Mouse (Mus musculus): ENCODE data around the gene Cttnbp2. TPM values are rescaled to one million over a fixed set of nuclear protein-coding genes. Genes with fewer than 3 reads are reported as not detected.

Gene Cttnbp2
- polyA plus RNA-seq, 1 experiment from 2014 or later, result 6.3 TPM

DNA sequence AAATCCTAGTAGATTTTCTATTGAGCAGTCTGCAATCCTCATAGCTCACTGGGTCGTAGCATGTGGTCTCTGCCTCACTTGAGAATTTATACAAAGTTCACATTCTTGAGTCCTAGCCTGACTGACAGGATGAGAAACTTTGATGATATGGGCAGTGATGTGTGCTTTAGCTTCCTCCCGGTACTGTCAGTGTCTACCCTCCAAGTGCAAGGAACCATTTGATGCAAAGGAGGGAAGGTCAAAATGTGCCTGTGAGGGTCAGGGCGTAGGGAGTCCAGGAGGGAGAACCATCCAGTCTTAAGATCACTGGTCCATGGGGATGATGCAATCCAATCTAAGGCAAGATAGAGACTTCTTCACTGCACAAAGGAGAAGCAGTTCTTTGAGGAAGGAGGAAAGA is 179.2 kb downstream of the Cttnbp2 start:
- H3K4me3 ChIP-seq (ENCODE audit: low read depth, low read length), result no peak overlapping the region
- no peak overlapping the region for H3K9ac ChIP-seq (ENCODE audit: low read depth, low read length)
- ATAC-seq, result no peak
- no peaks in the 10 kb centered on the region for H3K9me3 ChIP-seq (ENCODE audit: control insufficient read depth)
- no peak for TF ChIP-seq CTCF (IDR thresholded peaks at IDR 0.05; ENCODE audit: low read depth)
- no peak overlapping the region for H3K4me2 ChIP-seq (replicated peaks; ENCODE audit: low read depth)
- WGBS, result 84% methylated on average over 3 of the region's 3 CpGs
- H3K36me3 ChIP-seq (ENCODE audit: control insufficient read depth, insufficient read depth), result no peaks in the 10 kb centered on the region
- no peak overlapping the region for H3K27ac ChIP-seq (ENCODE audit: low read depth, low read length)
- no peaks in the 10 kb centered on the region for H3K27me3 ChIP-seq (replicated peaks; ENCODE audit: control insufficient read depth, insufficient read depth, low read length)
- H3K4me1 ChIP-seq (replicated peaks; ENCODE audit: control insufficient read depth, insufficient read depth, low read length), result no peaks in the 10 kb centered on the region

DNA sequence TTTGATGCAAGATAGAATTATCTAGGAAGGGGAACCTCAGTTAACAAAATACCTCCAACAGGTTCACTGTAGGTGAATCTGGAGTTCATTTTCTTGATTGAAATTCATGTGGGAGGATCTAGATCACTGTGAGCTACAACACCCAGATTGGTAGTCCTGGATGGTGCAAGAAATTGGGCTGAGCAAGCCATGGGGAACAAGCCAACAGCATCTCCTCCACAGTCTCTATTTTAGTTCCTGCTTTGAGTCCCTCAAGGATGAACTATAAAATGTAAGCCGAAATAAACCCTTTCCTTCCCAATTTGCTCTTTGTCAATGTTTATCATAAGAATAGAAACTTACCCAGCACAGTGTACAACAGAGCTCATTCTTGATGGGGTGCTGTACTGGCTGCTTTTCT is 191.7 kb downstream of the Cttnbp2 start:
- Histone ChIP-seq H3K27me3 (replicated peaks; ENCODE audit: control insufficient read depth, insufficient read depth, low read length) (no peaks in the 10 kb centered on the region), H3K4me2 (replicated peaks; ENCODE audit: low read depth) (no peak overlapping the region), H3K4me3 (ENCODE audit: low read depth, low read length) (no peak overlapping the region), H3K9me3 (ENCODE audit: control insufficient read depth) (no peaks in the 10 kb centered on the region), H3K27ac (ENCODE audit: low read depth, low read length) (no peak overlapping the region), H3K36me3 (ENCODE audit: control insufficient read depth, insufficient read depth) (peaks cover 16% of the 10 kb centered on the region; the same call in 1 of the 2 replicates), H3K4me1 (replicated peaks; ENCODE audit: control insufficient read depth, insufficient read depth, low read length) (no peaks in the 10 kb centered on the region), H3K9ac (ENCODE audit: low read depth, low read length) (no peak overlapping the region)
- no peak for TF ChIP-seq CTCF (IDR thresholded peaks at IDR 0.05; ENCODE audit: low read depth)
- ATAC-seq, result no peak
- 89% methylated on average over 1 of the region's 1 CpGs for WGBS

Small RNA genes lying within 50 kb of the gene (microRNA-seq; reads per million reads assigned to microRNA genes)
- not detected for gene Gm26233

All from intestine, postnatal 0 days (tissue).